Mouse (Mus musculus) cerebellum, adult 8-10 months (tissue): ENCODE data around the gene Zfp385b.

Source experiments
- DNase-seq: peaks from one replicate; pipeline ENCODE4 v3.0.0; 2022

Zfp385b gene

GRCm38 (mm10) chr2:77586581-77587360, 232.7 kb downstream of the Zfp385b start:
- no peak for DNase-seq

GRCm38 (mm10) chr2:77583586-77583985, 235.9 kb downstream of the Zfp385b start:
- DNase-seq = peak; percentile 39

- DNase-seq = no peak
Observed at GRCm38 (mm10) chr2:77576571-77576970, 242.9 kb downstream of the Zfp385b start.

- no peak for DNase-seq
Observed at GRCm38 (mm10) chr2:77567528-77568435, 251.7 kb downstream of the Zfp385b start.

DNA sequence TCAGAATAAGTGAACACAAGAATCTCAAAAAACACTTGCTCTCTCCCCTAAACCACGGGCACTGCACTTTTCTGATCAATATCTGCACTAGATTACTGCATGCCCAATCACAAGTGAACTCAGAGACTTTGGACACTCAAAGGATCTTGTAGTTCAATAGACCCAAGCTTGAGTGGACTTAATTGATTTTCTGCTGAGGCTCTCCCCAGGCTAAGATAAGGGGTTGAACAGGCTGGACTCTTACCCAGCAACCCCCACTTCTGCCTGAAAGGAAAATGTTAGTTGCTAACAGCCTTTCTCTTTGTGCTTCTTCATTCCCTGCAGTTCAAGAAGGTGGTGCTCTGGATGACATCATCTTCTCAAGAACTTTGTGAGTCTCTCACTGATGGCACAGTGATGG, 255.7 kb downstream of the Zfp385b start:
- no peak for DNase-seq

DNA sequence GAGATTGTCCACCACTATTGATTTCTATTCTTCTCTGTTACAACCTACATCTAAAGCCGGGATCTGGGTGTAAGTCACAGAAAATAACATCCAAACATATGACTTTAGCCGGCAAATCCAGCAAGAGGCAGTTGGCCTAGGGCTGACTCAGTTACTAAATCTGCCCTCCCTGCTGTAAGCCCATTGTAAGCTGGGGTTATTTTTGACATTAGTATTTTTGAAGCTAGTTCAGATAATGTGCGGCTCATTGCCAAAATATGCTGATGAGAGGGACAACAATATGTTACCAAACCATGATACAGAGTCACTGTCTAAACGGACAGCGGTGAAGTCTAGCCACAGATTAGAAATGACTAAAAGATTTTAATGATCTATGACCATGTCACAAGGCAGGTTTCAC, 257.5 kb downstream of the Zfp385b start:
- no peak for DNase-seq

DNA sequence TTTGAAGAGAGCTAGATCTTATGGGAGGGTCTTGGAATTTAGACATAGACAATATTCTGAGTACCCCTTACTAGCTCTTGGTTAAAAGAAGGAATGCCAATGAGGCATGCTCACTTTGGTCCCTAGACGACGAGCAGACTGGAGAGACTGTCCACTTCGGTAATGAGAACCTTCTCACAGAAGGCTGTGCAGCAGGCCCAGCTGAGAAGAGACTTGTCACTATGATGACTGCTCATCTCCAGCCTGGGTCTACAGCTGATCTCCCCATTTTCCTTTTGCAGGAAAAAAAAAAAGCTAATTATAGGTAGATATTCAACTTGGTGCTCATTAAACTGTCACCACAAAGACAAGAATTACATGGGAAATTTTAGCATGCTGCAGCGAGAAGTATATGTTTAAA, 262.5 kb downstream of the Zfp385b start:
- DNase-seq = no peak

GRCm38 (mm10) chr2:77555980-77556379, 263.5 kb downstream of the Zfp385b start:
- DNase-seq = no peak

DNA sequence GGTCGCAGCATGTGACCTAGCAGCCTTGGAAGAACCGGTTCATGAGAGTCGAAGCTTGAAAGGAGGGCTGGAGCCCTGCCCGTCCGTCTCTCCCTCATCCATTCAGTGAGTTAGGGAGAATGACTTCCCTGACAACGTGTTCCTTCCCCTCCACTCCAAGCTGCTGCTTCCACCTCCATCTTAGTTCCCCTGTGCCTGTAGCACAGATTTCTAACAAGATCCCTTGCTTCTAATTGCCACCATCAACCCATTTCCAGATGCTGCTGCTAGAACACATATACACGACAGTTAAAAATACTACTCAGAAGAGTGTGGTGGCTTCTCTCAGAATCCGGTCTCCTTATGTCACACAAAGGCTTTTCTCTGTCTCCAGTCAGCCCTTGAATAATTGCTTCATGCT, 266.8 kb downstream of the Zfp385b start:
- no peak for DNase-seq

DNA sequence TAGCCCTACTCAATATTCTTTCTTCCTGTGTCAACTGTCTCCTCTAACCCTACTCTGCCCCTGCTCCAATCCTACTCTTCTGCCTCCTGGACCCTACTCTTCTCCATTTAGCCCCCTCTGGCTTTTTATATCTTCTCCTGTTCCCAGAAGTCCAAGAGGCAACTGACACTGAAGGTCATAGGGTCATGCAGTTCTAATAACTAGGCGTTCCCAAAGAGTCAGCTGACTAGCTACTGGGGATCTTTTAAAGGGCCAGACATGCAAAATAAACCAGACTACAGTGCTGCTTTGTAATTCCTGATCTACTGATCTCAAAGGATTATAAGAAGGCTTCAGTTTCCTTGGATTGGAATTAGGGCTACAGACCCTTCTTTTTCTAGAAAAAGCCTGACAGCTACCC, 276.1 kb downstream of the Zfp385b start:
- no peak for DNase-seq

GRCm38 (mm10) chr2:77542605-77543004, 276.8 kb downstream of the Zfp385b start:
- no peak for DNase-seq

- DNase-seq = no peak
Observed at GRCm38 (mm10) chr2:77541681-77542080, 277.8 kb downstream of the Zfp385b start.

- DNase-seq = no peak
Observed at GRCm38 (mm10) chr2:77540860-77541259, 278.6 kb downstream of the Zfp385b start.

DNA sequence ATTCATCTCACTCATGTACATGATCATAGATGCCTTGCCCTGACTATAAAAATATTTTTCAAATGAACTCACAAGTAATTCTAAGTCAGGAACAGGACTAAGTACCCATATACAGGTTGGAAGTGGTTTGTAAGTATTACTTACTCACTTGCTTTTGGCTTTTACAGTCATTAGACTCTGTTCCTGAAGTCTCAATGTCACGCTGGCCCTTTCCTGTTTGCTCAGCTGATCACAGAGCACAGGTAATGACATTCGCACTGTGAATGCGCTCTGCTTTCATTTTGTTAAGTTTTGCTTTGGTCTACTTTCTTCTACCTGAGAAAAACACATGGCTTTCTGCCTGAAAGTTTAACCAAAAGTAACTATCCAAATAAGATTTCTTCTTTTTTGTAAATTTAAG, 282.9 kb downstream of the Zfp385b start:
- DNase-seq = no peak

- DNase-seq = no peak
Observed at GRCm38 (mm10) chr2:77528079-77528752, 291.2 kb downstream of the Zfp385b start.

DNA sequence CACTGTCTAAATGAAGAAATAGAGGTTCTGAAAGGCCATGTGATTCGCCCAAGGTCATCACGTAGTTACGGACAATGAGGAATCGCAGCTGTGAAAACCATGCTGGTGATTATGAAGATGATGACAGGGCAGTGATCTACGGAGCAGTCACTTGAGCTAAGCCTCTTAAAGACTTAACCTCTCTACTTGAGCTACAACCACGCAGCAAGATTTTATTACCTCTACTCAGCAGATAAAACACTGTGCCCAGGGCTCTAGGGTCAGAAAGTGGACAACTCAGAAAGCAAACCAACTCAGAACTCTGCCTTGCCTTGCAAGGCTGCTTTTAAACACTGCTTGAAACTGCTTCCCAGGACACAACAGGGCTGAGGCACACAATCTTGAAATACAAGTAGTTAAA, 291.8 kb downstream of the Zfp385b start:
- DNase-seq = no peak

DNA sequence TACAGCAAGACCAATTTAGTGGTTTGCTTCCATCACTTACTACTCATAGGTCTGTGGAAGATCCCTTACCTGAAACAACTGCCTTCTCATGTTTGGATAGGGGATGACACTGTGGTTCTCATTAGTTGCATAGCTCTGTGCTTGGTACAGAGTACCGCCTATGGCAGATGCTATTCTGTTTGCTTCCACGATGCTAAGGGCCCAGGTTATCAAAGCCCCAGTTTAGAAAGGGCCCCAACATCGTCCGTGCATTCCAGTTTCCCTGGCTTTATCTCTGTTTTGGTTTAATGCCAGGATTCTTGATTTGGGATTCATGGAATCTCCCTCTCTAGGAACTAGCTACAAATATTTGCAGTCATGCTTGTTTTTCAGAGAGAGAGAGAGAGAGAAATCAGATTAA, 292.6 kb downstream of the Zfp385b start:
- no peak for DNase-seq

- DNase-seq = no peak
Observed at GRCm38 (mm10) chr2:77526301-77526700, 293.1 kb downstream of the Zfp385b start.

DNA sequence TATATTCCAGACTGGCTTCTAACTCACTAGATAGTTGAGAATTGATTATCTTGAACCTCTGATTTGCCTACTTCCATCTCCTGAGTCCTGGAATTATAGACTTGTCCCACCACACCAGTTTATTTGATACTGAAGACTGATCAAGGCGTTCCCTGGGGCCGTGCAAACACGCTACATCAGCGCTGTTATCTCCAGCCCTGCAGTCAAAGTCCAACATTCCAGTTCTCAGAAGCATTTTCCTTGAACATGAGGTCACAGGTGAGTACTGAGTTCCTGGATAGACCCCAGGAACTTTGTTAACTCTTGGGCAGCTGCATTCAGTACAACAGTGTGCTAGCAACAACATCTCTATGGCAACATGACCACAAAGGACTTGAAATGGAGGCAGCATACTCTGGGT, 297.2 kb downstream of the Zfp385b start:
- no peak for DNase-seq

DNA sequence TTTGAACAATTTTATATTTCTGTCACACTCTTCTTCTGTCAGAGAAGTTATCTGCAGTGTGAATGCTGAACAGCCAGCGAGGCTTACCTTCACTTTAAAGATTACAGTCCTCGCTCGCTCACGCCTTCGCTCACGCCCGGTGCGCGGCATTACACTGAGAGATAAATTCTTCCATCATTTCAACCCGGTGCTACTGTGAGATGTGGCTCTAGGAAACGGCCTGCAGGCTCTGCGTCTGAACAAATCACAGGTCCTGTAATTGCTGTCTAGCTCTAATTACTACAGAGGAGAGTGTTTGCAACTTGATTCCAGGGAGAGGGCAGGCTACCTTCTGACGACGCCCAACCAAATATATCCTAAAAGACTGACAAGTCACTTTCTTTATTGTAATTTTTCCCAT, 300.1 kb downstream of the Zfp385b start:
- DNase-seq = no peak

DNA sequence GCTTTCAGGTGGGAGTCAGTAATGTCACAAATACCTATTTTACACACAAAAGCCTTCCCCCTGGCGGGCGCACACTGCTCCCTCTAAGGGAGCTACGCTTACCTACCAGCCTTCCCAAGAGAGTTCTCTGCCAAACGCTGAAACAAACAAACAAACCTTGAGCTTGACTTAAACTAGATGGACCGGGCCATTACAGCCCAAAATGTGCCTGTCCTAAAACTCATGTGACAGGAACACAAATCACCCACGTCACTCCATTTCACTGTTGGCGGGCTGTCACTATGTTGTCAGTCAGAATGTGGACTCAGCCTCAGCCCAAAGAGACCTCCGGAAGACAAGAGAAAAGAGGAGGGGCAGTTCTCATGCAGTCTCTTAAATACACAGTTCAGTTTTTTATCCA, 300.7 kb downstream of the Zfp385b start:
- no peak for DNase-seq

DNA sequence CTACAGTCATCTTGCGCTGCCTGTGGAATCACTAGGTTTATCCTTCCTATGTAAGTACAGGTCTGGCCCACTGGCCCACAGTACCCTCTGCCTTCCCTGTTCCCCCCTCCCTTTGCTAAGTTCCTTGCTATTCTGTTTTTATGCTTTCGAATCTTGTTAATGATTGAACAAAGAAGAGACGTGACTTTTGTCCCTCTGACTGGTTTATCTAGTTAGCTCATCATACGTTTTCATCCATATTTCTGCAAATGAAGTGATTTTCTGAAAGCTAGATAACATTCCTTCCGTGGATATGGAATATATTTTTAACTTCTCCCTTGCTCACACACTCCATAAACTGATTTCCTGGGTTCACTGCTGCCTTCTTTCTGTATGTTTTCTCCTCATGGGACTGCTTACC, 302.8 kb downstream of the Zfp385b start:
- no peak for DNase-seq

GRCm38 (mm10) chr2:77515654-77516053, 303.8 kb downstream of the Zfp385b start:
- DNase-seq = no peak

DNA sequence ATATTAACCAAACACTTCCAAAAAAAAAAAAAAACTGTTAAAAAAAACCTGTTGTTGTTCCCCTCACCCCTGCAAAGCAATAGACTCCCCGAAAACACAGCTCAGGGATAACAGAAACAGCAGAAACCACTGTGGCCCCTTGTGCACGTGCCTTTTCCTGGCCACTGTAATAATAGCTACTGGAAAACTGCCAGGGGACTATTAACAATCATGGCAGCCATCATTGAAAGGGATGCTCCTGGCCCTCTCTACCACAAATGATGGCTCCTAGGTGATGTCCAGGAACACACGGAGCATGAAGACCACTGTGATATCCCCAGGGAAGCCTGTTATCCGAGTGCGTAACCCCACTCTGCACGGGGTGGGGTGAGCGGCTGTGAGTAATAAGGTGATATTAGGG, 304.4 kb downstream of the Zfp385b start:
- no peak for DNase-seq
